ENCODE assay signal across 15 mouse cellular contexts in the genomic region with DNA sequence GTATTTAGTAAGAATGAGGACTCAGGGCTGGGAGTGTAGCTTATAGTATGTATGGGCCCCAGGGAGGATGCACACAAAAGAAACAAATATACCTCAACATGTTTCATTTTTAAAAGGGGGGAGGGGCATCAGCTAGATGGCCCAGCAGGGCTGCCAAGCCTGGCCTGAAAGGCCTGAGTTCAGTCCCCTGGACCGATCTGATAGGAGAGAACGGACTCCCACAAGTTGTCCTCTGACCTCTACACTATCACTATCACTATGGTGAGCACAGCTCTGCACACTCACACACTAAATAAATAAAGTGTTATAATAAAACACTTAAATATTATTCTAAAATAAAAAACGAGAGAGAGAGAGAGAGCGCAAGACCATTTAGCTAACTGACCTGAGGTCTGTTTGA. TPM values are rescaled to one million over a fixed set of nuclear protein-coding genes. Genes with fewer than 3 reads are reported as not detected.
DNase-seq lines count a peak whose midpoint lies in the region; ATAC-seq lines count a peak whose summit lies in the region.
"Had no signal": no experiment of that assay in that cellular context is flagged by ENCODE, and none has a peak within 500 bp of the region (broad histone marks: within the 10 kb centered on the region; RNA-seq: fewer than 3 reads in every experiment).

No protein-coding gene starts in this region.

- DNase-seq in heart, adult 9 months (ENCODE audit: low spot score in 2 of 2) = no peak
- DNase-seq in lung, adult 18-20 months = no peak
- no peak for DNase-seq in liver, embryonic 11.5 days (ENCODE audit: low spot score)
- no peak for DNase-seq in spleen, adult 18-20 months
- no peak for DNase-seq in frontal cortex, postnatal 14 days (ENCODE audit: low spot score in 2 of 2)
- DNase-seq: cerebellum, adult 8-10 months; gastrocnemius, postnatal 36 days; thymus, postnatal 36 days had no signal

- H3K27ac ChIP-seq in heart, embryonic 15.5 days = peak overlapping the region; percentile 49
- no peak overlapping the region for H3K27ac ChIP-seq in lung, embryonic 16.5 days (ENCODE audit: low read length)
- no peak overlapping the region for H3K27ac ChIP-seq in liver, embryonic 11.5 days (ENCODE audit: low read depth, low read length)
- H3K27ac ChIP-seq in stomach, embryonic 16.5 days (ENCODE audit: low read length) = peak overlapping the region; percentile 64
- H3K27ac ChIP-seq: embryonic facial prominence, embryonic 13.5 days; limb, embryonic 12.5 days; midbrain, embryonic 15.5 days had no signal

- H3K9ac ChIP-seq in heart, embryonic 15.5 days = no peak overlapping the region
- no peak overlapping the region for H3K9ac ChIP-seq in lung, embryonic 16.5 days (ENCODE audit: low read length)
- H3K9ac ChIP-seq in liver, embryonic 11.5 days (ENCODE audit: low read depth, low read length) = no peak overlapping the region
- H3K9ac ChIP-seq in stomach, embryonic 16.5 days (ENCODE audit: low read length) = no peak overlapping the region
- H3K9ac ChIP-seq: embryonic facial prominence, embryonic 13.5 days; limb, embryonic 12.5 days; midbrain, embryonic 15.5 days had no signal

- H3K4me1 ChIP-seq in heart, embryonic 15.5 days (replicated peaks) = peaks cover 26% of the 10 kb centered on the region
- peaks cover 11% of the 10 kb centered on the region; the same call in 1 of the 2 replicates for H3K4me1 ChIP-seq in lung, embryonic 16.5 days (replicated peaks; ENCODE audit: control insufficient read depth, insufficient read depth, low read length)
- H3K4me1 ChIP-seq in liver, embryonic 11.5 days (replicated peaks; ENCODE audit: control insufficient read depth, insufficient read depth, low read length) = peaks cover 2% of the 10 kb centered on the region; the same call in 1 of the 2 replicates
- peaks cover 26% of the 10 kb centered on the region; the same call in 1 of the 2 replicates for H3K4me1 ChIP-seq in stomach, embryonic 16.5 days (ENCODE audit: control insufficient read depth, insufficient read depth, low read length)
- H3K4me1 ChIP-seq: midbrain, embryonic 15.5 days had no signal

- H3K9me3 ChIP-seq in heart, embryonic 15.5 days (replicated peaks) = no peaks in the 10 kb centered on the region
- no peaks in the 10 kb centered on the region for H3K9me3 ChIP-seq in lung, embryonic 16.5 days (ENCODE audit: control insufficient read depth, low read length)
- no peaks in the 10 kb centered on the region for H3K9me3 ChIP-seq in liver, embryonic 11.5 days (ENCODE audit: control insufficient read depth, low read length)
- H3K9me3 ChIP-seq in stomach, embryonic 16.5 days (replicated peaks; ENCODE audit: control insufficient read depth, low read length) = no peaks in the 10 kb centered on the region
- H3K9me3 ChIP-seq: embryonic facial prominence, embryonic 13.5 days; limb, embryonic 12.5 days; midbrain, embryonic 15.5 days had no signal

- no peak overlapping the region; the same call in 1 of the 2 replicates for H3K4me3 ChIP-seq in heart, embryonic 15.5 days
- H3K4me3 ChIP-seq in lung, embryonic 16.5 days (ENCODE audit: low read length) = no peak overlapping the region
- no peak overlapping the region for H3K4me3 ChIP-seq in liver, embryonic 11.5 days (ENCODE audit: low read depth, low read length)
- H3K4me3 ChIP-seq in stomach, embryonic 16.5 days (replicated peaks; ENCODE audit: low read length) = no peak overlapping the region; the same call in 1 of the 2 replicates
- H3K4me3 ChIP-seq: embryonic facial prominence, embryonic 13.5 days; limb, embryonic 12.5 days; midbrain, embryonic 15.5 days had no signal

- H3K27me3 ChIP-seq in heart, embryonic 15.5 days = no peaks in the 10 kb centered on the region
- no peaks in the 10 kb centered on the region for H3K27me3 ChIP-seq in lung, embryonic 16.5 days (ENCODE audit: control insufficient read depth, insufficient read depth, low read depth, low read length)
- H3K27me3 ChIP-seq in liver, embryonic 11.5 days (replicated peaks; ENCODE audit: control insufficient read depth, insufficient read depth, low read length) = no peaks in the 10 kb centered on the region
- H3K27me3 ChIP-seq in stomach, embryonic 16.5 days (ENCODE audit: control insufficient read depth, insufficient read depth, low read length) = no peaks in the 10 kb centered on the region
- H3K27me3 ChIP-seq: embryonic facial prominence, embryonic 13.5 days; limb, embryonic 12.5 days; midbrain, embryonic 15.5 days had no signal

- no peaks in the 10 kb centered on the region for H3K36me3 ChIP-seq in heart, embryonic 15.5 days
- H3K36me3 ChIP-seq in lung, embryonic 16.5 days (ENCODE audit: control insufficient read depth, insufficient read depth, low read length) = no peaks in the 10 kb centered on the region
- H3K36me3 ChIP-seq in liver, embryonic 11.5 days (ENCODE audit: control insufficient read depth, insufficient read depth, low read length) = no peaks in the 10 kb centered on the region
- H3K36me3 ChIP-seq in stomach, embryonic 16.5 days (ENCODE audit: control insufficient read depth, insufficient read depth, low read length) = no peaks in the 10 kb centered on the region
- H3K36me3 ChIP-seq: embryonic facial prominence, embryonic 13.5 days; limb, embryonic 12.5 days; midbrain, embryonic 15.5 days had no signal

- peak; percentile 32; the same call in 1 of the 2 replicates for ATAC-seq in heart, embryonic 15.5 days (replicated peaks; ENCODE audit: insufficient number of reproducible peaks, insufficient read depth, low FRiP score, low read depth)
- peak; percentile 44; the same call in 1 of the 2 replicates for ATAC-seq in lung, embryonic 16.5 days (ENCODE audit: low read depth)
- peak; percentile 35 for ATAC-seq in liver, embryonic 11.5 days (replicated peaks; ENCODE audit: low FRiP score)
- ATAC-seq in stomach, embryonic 16.5 days (ENCODE audit: insufficient read depth, low FRiP score) = peak; percentile 63
- ATAC-seq: forebrain, embryonic 16.5 days had no signal

- peak overlapping the region; percentile 59 for H3K4me2 ChIP-seq in heart, embryonic 15.5 days
- H3K4me2 ChIP-seq in lung, embryonic 16.5 days (ENCODE audit: low read depth, low read length) = peak overlapping the region; percentile 53
- H3K4me2 ChIP-seq in liver, embryonic 11.5 days = peak overlapping the region; percentile 60; the same call in 1 of the 2 replicates
- H3K4me2 ChIP-seq in stomach, embryonic 16.5 days (ENCODE audit: low read depth, low read length) = peak overlapping the region; percentile 52
- H3K4me2 ChIP-seq: limb, embryonic 12.5 days had no signal

- 38% methylated on average over 4 of the region's 4 CpGs for WGBS in heart, embryonic 15.5 days
- 28% methylated on average over 4 of the region's 4 CpGs for WGBS in lung, embryonic 16.5 days
- WGBS in liver, embryonic 11.5 days = 69% methylated on average over 4 of the region's 4 CpGs
- WGBS in stomach, embryonic 16.5 days = 37% methylated on average over 4 of the region's 4 CpGs

RNA-seq across cellular contexts. Expression of a gene that starts 18.0 kb away (rescaled TPM):
- polyA plus RNA-seq in heart, embryonic 15.5 days (2015; fragmentation: Nextera tagmentation; extraction: Ambion mirVana) = 5.8 and 7.1 TPM in 2 replicates
- polyA plus RNA-seq in lung, embryonic 16.5 days (2015; fragmentation: Nextera tagmentation; extraction: Ambion mirVana) = 8.4 and 9.8 TPM in 2 replicates
- 1.0 and 1.9 TPM in 2 replicates for polyA plus RNA-seq in liver, embryonic 11.5 days (2014; fragmentation: Nextera tagmentation; extraction: Ambion mirVana)
- polyA plus RNA-seq in stomach, embryonic 16.5 days (2015; fragmentation: Nextera tagmentation; extraction: Ambion mirVana) = 9.9 and 13.5 TPM in 2 replicates

RNA-seq across cellular contexts. Expression of a gene that starts 25.0 kb away (rescaled TPM):
- polyA plus RNA-seq in heart, embryonic 15.5 days (2015; fragmentation: Nextera tagmentation; extraction: Ambion mirVana) = 14.0 and 16.5 TPM in 2 replicates
- polyA plus RNA-seq in lung, embryonic 16.5 days (2015; fragmentation: Nextera tagmentation; extraction: Ambion mirVana) = 13.9 and 16.1 TPM in 2 replicates
- polyA plus RNA-seq in liver, embryonic 11.5 days (2014; fragmentation: Nextera tagmentation; extraction: Ambion mirVana) = 18.0 and 19.0 TPM in 2 replicates
- polyA plus RNA-seq in stomach, embryonic 16.5 days (2015; fragmentation: Nextera tagmentation; extraction: Ambion mirVana) = 16.5 and 17.7 TPM in 2 replicates

RNA-seq across cellular contexts. Expression of a gene that starts 47.6 kb away (rescaled TPM):
- polyA plus RNA-seq in heart, embryonic 15.5 days (2015; fragmentation: Nextera tagmentation; extraction: Ambion mirVana) = 16.9 and 19.7 TPM in 2 replicates
- 22.4 and 22.7 TPM in 2 replicates for polyA plus RNA-seq in lung, embryonic 16.5 days (2015; fragmentation: Nextera tagmentation; extraction: Ambion mirVana)
- polyA plus RNA-seq in liver, embryonic 11.5 days (2014; fragmentation: Nextera tagmentation; extraction: Ambion mirVana) = 14.1 and 17.1 TPM in 2 replicates
- polyA plus RNA-seq in stomach, embryonic 16.5 days (2015; fragmentation: Nextera tagmentation; extraction: Ambion mirVana) = 16.8 and 17.4 TPM in 2 replicates

Comparison
In these comparisons a context has a peak if more than half of its experiments do, and no peak if none do; other contexts are left out.
1. H3K27ac ChIP-seq: peak in heart, embryonic 15.5 days (single experiment) and stomach, embryonic 16.5 days (single experiment); none in lung, embryonic 16.5 days (single experiment) and liver, embryonic 11.5 days (single experiment).
2. Peak in every context shown above with its lines, with median percentiles within 50 percentile points of each other: ATAC-seq and H3K4me2 ChIP-seq.